Mouse (Mus musculus) MEL (cell line): ENCODE results near the gene Cd151. TPM values are rescaled to one million over a fixed set of nuclear protein-coding genes. Genes with fewer than 3 reads are reported as not detected.

Source experiments
- DNase-seq: peaks from one replicate; pipeline ENCODE4 v3.0.0; 2011; ENCODE audit warnings: low read depth, low spot score
- H3K27ac ChIP-seq: 2 replicates; pipeline ENCODE4 v1.5.1; 2012; ENCODE audit warnings: low read depth, mild to moderate bottlenecking, control low read depth, low read length, moderate library complexity; ENCODE audit not compliant: control insufficient read depth
- H3K27me3 ChIP-seq, 2 experiments: fragments of 150-350 bp in 1 of 2; sonication (generic) in 1 of 2; 2 replicates each; pipeline ENCODE4 v1.6.1; 2012; ENCODE audit warnings: low read length in 2 of 2, mild to moderate bottlenecking in 2 of 2, improper control_type of control experiment in 1 of 2, moderate library complexity in 1 of 2; ENCODE audit not compliant: insufficient read depth in 2 of 2, control insufficient read depth in 1 of 2
- H3K36me3 ChIP-seq, 2 experiments: 2 replicates each; pipeline ENCODE4 v1.6.1; 2012 to 2014; ENCODE audit warnings: low read length in 2 of 2, improper control_type of control experiment in 1 of 2, inconsistent platforms in 1 of 2, mild to moderate bottlenecking in 1 of 2; ENCODE audit not compliant: insufficient read depth in 2 of 2, control insufficient read depth in 1 of 2
- H3K4me1 ChIP-seq, 2 experiments: fragments of 150-350 bp in 1 of 2; sonication (generic) in 1 of 2; 2 replicates each; pipeline ENCODE4 v1.6.1; 2012; ENCODE audit warnings: low read length in 2 of 2, improper control_type of control experiment in 1 of 2, mild to moderate bottlenecking in 1 of 2; ENCODE audit not compliant: insufficient read depth in 2 of 2, control insufficient read depth in 1 of 2
- H3K4me3 ChIP-seq, 2 experiments: fragments of 150-350 bp in 1 of 2; sonication (generic) in 1 of 2; 2 replicates each; pipeline ENCODE4 v1.5.1; 2012; ENCODE audit warnings: low read depth in 2 of 2, low read length in 2 of 2, mild to moderate bottlenecking in 2 of 2, moderate library complexity in 2 of 2, control low read depth in 1 of 2, improper control_type of control experiment in 1 of 2; ENCODE audit not compliant: control insufficient read depth in 1 of 2, insufficient read depth in 1 of 2
- H3K79me2 ChIP-seq: 2 replicates; pipeline ENCODE4 v1.6.1; 2012; ENCODE audit warnings: mild to moderate bottlenecking, low read length, moderate library complexity; ENCODE audit not compliant: control insufficient read depth, poor library complexity, insufficient read depth
- H3K9ac ChIP-seq: 2 replicates; pipeline ENCODE4 v1.6.1; 2012; ENCODE audit warnings: low read depth, mild to moderate bottlenecking, control low read depth, low read length, moderate library complexity; ENCODE audit not compliant: control insufficient read depth, poor library complexity, severe bottlenecking
- H3K9me3 ChIP-seq: fragments of 150-350 bp; sonication (generic); replicated peaks from 2 replicates; pipeline ENCODE4 v1.6.1; 2012; ENCODE audit warnings: mild to moderate bottlenecking, low read length, improper control_type of control experiment, moderate library complexity; ENCODE audit not compliant: insufficient read depth
- CHD1 ChIP-seq: IDR thresholded peaks from 2 replicates; pipeline ENCODE4 v1.6.1; 2012; ENCODE audit warnings: low read depth, mild to moderate bottlenecking, inconsistent platforms, low read length, improper control_type of control experiment
- CHD2 ChIP-seq: IDR thresholded peaks from 2 replicates; pipeline ENCODE4 v1.6.1; 2011; ENCODE audit warnings: low read length, improper control_type of control experiment
- ELF1 ChIP-seq: IDR thresholded peaks from 2 replicates; pipeline ENCODE4 v1.6.1; 2014; ENCODE audit warnings: low read depth, mild to moderate bottlenecking, inconsistent platforms, low read length, improper control_type of control experiment, moderate library complexity
- ETS1 ChIP-seq: IDR thresholded peaks from 2 replicates; pipeline ENCODE4 v1.6.1; 2012; ENCODE audit warnings: low read depth, mild to moderate bottlenecking, inconsistent platforms, low read length, improper control_type of control experiment, moderate library complexity
- JUND ChIP-seq: IDR thresholded peaks from 2 replicates; pipeline ENCODE4 v1.6.1; 2011; ENCODE audit warnings: low read depth, mild to moderate bottlenecking, improper control_type of control experiment, low read length
- KAT2A ChIP-seq: conservative IDR thresholded peaks from 2 replicates; pipeline ENCODE4 v1.6.1; 2012; ENCODE audit warnings: low read depth, low read length, improper control_type of control experiment, inconsistent platforms
- MAX ChIP-seq: IDR thresholded peaks from 2 replicates; pipeline ENCODE4 v1.6.1; 2011; ENCODE audit warnings: low read length, improper control_type of control experiment
- MEF2A ChIP-seq: IDR thresholded peaks from 2 replicates; pipeline ENCODE4 v1.6.1; 2014; ENCODE audit warnings: low read depth, mild to moderate bottlenecking, inconsistent platforms, low read length, improper control_type of control experiment; ENCODE audit not compliant: poor library complexity, insufficient replicate concordance, severe bottlenecking; ENCODE audit errors: extremely low read depth
- MYB ChIP-seq: IDR thresholded peaks from 2 replicates; pipeline ENCODE4 v1.6.1; 2011; ENCODE audit warnings: mild to moderate bottlenecking, low read depth, low read length, improper control_type of control experiment
- POLR2AphosphoS2 ChIP-seq: IDR thresholded peaks from 2 replicates; pipeline ENCODE4 v1.6.1; 2011; ENCODE audit warnings: low read length, improper control_type of control experiment
- POLR2AphosphoS5 ChIP-seq: IDR thresholded peaks from 2 replicates; pipeline ENCODE4 v1.6.1; 2012; ENCODE audit warnings: low read depth, borderline replicate concordance, mild to moderate bottlenecking, inconsistent platforms, low read length, moderate library complexity, mixed read lengths
- RAD21 ChIP-seq: IDR thresholded peaks from 2 replicates; pipeline ENCODE4 v1.6.1; 2011; ENCODE audit warnings: mild to moderate bottlenecking, low read depth, low read length, improper control_type of control experiment
- SIN3A ChIP-seq: IDR thresholded peaks from 2 replicates; pipeline ENCODE4 v1.6.1; 2012; ENCODE audit warnings: low read length, improper control_type of control experiment, inconsistent platforms
- SMC3 ChIP-seq: IDR thresholded peaks from 2 replicates; pipeline ENCODE4 v1.6.1; 2011; ENCODE audit warnings: low read depth, low read length, improper control_type of control experiment
- TBP ChIP-seq: IDR thresholded peaks from 2 replicates; pipeline ENCODE4 v1.8.0; 2011; ENCODE audit warnings: low read depth, low read length, improper control_type of control experiment
- USF1 ChIP-seq: IDR thresholded peaks from 2 replicates; pipeline ENCODE4 v1.6.1; 2014; ENCODE audit warnings: low read depth, mild to moderate bottlenecking, inconsistent platforms, low read length, improper control_type of control experiment, moderate library complexity
- USF2 ChIP-seq, 2 experiments: IDR thresholded peaks; 2 replicates each; pipeline ENCODE4 v1.6.1; 2011 to 2012; ENCODE audit warnings: improper control_type of control experiment in 2 of 2, low read length in 2 of 2, borderline replicate concordance in 1 of 2, inconsistent platforms in 1 of 2, low read depth in 1 of 2, mild to moderate bottlenecking in 1 of 2; ENCODE audit not compliant: insufficient read depth in 1 of 2
- ZKSCAN1 ChIP-seq: IDR thresholded peaks from 2 replicates; pipeline ENCODE4 v1.6.1; 2012; ENCODE audit warnings: low read depth, mild to moderate bottlenecking, inconsistent platforms, low read length, improper control_type of control experiment, moderate library complexity
- ZNF384 ChIP-seq: IDR thresholded peaks from 2 replicates; pipeline ENCODE4 v1.6.1; 2012; ENCODE audit warnings: low read depth, mild to moderate bottlenecking, inconsistent platforms, low read length, improper control_type of control experiment
- polyA plus RNA-seq, 2 experiments: library from polyadenylated mRNA; stranded (reverse) in 1 of 2; unstranded in 1 of 2; fragments of >175 nt in 1 of 2; fragments of >200 nt in 1 of 2; gene quantifications; 2 replicates each; pipeline versions ENCODE4 v1.2.1 to v1.2.4; 2012; ENCODE audit warnings: low replicate concordance in 2 of 2, low read depth in 1 of 2; ENCODE audit not compliant: insufficient read length in 2 of 2, insufficient read depth in 1 of 2, missing spikeins in 1 of 2
- total RNA-seq: library from RNA; depleted of rRNA; stranded (reverse); fragments of 300-350 nt; gene quantifications from 2 replicates; pipeline ENCODE4 v1.2.3, GENCODE M21; 2012

Gene Cd151
- total and polyA plus RNA-seq, 3 experiments, result 40.6 to 86.6 TPM; not detected in 1

GRCm38 (mm10) chr7:141495379-141495778 lies 28.2 kb downstream of the Cd151 start:
- no peak for DNase-seq
- no peak overlapping the region for H3K27ac ChIP-seq
- no peaks in the 10 kb centered on the region for H3K9me3 ChIP-seq
- H3K27me3 ChIP-seq, result no peaks in the 10 kb centered on the region
- TF ChIP-seq TBP (no peak), SIN3A (no peak), KAT2A (no peak), USF1 (no peak), MEF2A (no peak), CHD1 (no peak), USF2 (IDR thresholded peaks at IDR 0.05; ENCODE audit: borderline replicate concordance in 1 of 2, insufficient read depth in 1 of 2, low read depth in 1 of 2, low read length in 2 of 2) (no peak), ZNF384 (no peak)
- TF ChIP-seq, all 39 proteins: peak for 0
- no peak overlapping the region for H3K4me3 ChIP-seq
- no peaks in the 10 kb centered on the region for H3K79me2 ChIP-seq
- no peaks in the 10 kb centered on the region for H3K4me1 ChIP-seq
- no peak overlapping the region for H3K9ac ChIP-seq
- H3K36me3 ChIP-seq, result no peaks in the 10 kb centered on the region; a peak in 1 of 4 replicates

DNA sequence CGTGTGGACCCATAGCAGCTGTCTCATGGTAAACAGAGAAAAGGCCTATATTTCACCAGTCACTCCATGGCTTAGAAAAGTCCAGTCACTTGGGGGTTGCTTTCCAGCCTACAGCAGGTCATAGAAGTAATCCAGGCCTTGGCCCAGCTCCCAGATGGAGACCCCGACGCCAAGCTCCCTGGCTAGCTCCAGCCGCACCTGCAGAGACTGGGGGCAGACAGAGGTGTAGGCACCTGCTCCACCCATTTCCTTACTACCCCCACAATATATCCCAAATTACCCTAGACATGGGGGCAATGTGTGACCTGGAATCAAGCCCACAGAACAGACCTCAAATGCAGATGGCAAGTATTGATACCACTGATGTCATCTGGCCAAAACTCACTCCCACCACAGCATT lies 28.7 kb downstream of the Cd151 start:
- H3K4me3 ChIP-seq, result no peak overlapping the region
- H3K79me2 ChIP-seq, result no peaks in the 10 kb centered on the region
- H3K27me3 ChIP-seq, result no peaks in the 10 kb centered on the region
- no peaks in the 10 kb centered on the region for H3K9me3 ChIP-seq
- no peak for TF ChIP-seq MAX
- no peak for TF ChIP-seq ETS1
- no peak for DNase-seq
- H3K27ac ChIP-seq, result no peak overlapping the region
- no peaks in the 10 kb centered on the region; a peak in 1 of 4 replicates for H3K36me3 ChIP-seq
- H3K9ac ChIP-seq, result no peak overlapping the region
- no peaks in the 10 kb centered on the region for H3K4me1 ChIP-seq

- Histone ChIP-seq H3K9me3 (no peaks in the 10 kb centered on the region), H3K27me3 (no peaks in the 10 kb centered on the region), H3K27ac (no peak overlapping the region), H3K4me1 (peaks cover 0 to 6% of the 10 kb centered on the region in 2 experiments; a peak in 2 of 4 replicates), H3K36me3 (no peaks in the 10 kb centered on the region; a peak in 1 of 4 replicates), H3K9ac (no peak overlapping the region), H3K79me2 (no peaks in the 10 kb centered on the region), H3K4me3 (no peak overlapping the region)
- no peak for TF ChIP-seq MEF2A
- TF ChIP-seq RAD21, result no peak
- no peak for TF ChIP-seq POLR2AphosphoS2
- TF ChIP-seq KAT2A, result no peak
- no peak for TF ChIP-seq TBP
- TF ChIP-seq ZNF384, result no peak
- no peak for TF ChIP-seq ZKSCAN1
- TF ChIP-seq SMC3, result no peak
- no peak for TF ChIP-seq MAX
- TF ChIP-seq ELF1, result no peak
- TF ChIP-seq CHD2, result no peak
- TF ChIP-seq JUND, result no peak
- TF ChIP-seq POLR2AphosphoS5, result no peak
- TF ChIP-seq MYB, result no peak
- DNase-seq, result no peak
These were observed 30.4 kb downstream of the Cd151 start for GRCm38 (mm10) chr7:141497600-141497999.
